Mouse (Mus musculus) right cerebral cortex, adult 2 months (tissue): Measurements from ENCODE around the gene Plac8.

Source experiments
- DNase-seq, 2 experiments: peaks; one replicate each; pipeline ENCODE4 v3.0.0; 2021 to 2022; ENCODE audit warnings: low spot score in 2 of 2

The Plac8 gene

GRCm38 (mm10) chr5:100578863-100579411 is 6.9 kb upstream of the Plac8 start:
- no peak for DNase-seq

DNA sequence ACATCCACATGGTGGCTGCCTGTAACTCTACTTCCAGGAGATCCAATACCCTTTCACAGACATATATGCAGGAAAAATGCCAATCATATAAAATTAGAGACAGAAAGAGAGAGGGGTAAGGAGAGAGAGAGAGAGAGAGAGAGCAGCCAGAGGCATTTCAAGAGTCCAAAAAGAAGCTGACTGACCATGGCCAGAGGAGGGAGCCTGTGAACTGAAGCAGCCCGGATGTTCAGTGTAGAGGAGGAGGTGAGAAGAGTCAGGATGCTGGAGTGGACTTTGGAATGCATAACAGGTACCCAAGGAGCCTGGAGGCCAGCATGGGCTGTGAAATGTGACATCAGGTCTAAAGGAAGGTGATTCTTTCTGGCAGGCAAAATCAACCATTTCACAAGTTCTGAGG is 2.7 kb upstream of the Plac8 start:
- no peak for DNase-seq

DNA sequence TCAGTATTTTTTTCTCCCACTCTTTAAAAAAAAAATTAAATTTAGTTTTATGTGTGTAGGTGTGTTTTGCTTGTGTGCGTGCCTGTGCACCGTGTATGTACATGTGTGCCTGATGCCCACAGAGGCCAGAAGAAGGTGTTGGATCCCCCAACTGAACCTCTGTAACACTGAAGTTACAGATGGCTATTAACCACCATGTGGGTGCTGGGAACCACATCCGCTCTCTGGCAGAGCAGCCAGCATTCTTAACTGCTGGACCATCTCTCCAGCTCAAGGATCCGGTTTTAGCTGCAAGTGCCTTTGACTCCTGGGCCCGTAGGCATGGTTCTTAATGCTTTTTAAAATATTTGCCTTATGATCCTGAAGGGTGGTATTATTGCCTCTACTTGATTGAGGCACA is 1.2 kb upstream of the Plac8 start:
- no peak for DNase-seq

DNA sequence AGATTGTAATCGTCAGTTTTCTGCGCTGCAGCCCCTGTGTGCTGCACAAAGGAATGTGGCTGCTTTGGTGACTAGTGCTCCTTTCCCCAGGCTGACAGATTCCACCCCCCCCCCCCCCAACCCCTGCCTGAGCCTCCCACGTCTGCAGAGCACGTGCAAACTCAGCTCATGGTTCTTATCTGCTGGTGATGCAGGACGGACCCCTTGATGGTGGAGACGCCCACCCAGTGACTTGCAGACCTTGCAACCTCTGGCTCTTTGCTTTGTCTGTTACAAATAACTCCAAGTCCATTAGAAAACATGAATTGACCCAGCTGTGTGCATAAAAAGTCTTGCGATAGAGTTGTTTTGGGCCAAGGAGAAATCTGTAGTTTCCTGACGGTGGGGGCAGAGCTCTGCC is 1.3 kb downstream of the Plac8 start:
- DNase-seq, result no peak

- DNase-seq, result no peak
Measured at GRCm38 (mm10) chr5:100569997-100570595, 1.9 kb downstream of the Plac8 start.

GRCm38 (mm10) chr5:100569250-100569934 is 2.7 kb downstream of the Plac8 start:
- no peak for DNase-seq

DNA sequence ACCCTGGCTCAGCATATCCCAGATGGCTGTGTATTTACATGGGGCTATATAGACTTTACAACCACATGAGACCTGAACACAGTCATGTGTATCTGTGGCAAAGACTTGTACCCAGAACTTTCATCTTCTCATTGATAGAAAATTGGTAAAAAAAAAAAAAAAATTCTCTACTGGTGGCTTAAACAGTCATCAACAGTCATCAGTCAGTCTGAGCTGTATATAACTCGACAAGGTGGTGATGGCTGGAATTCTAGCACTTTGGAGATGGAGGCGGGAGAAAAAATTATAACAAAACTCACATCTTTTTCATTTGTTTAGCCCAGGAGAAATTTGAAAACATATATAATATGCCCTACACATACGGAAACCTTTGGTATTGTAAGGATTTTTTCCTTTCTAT is 3.2 kb downstream of the Plac8 start:
- DNase-seq, result no peak

GRCm38 (mm10) chr5:100568177-100568576 is 3.9 kb downstream of the Plac8 start:
- DNase-seq, result no peak

- no peak for DNase-seq
Measured at GRCm38 (mm10) chr5:100567258-100568032, 4.6 kb downstream of the Plac8 start.

DNA sequence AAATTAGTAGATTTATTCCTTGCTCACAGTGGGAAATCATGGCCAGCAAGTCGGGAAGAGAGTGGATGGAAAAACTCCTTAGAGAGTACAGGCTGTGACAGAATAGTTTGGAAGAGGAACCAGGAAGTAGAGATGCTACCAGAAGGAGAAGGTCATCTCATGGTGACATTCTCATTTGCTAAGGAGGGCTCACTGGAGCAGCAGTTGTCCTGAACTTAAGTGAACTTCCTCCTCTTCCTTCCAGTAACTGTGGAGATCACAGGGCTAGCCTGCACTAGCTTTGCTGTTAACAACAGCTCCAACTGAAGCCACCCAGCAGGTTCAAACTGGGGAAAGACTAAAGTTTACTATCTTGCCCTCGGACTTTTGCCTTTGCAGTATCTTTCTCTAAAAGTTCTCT is 5.2 kb downstream of the Plac8 start:
- no peak for DNase-seq

DNA sequence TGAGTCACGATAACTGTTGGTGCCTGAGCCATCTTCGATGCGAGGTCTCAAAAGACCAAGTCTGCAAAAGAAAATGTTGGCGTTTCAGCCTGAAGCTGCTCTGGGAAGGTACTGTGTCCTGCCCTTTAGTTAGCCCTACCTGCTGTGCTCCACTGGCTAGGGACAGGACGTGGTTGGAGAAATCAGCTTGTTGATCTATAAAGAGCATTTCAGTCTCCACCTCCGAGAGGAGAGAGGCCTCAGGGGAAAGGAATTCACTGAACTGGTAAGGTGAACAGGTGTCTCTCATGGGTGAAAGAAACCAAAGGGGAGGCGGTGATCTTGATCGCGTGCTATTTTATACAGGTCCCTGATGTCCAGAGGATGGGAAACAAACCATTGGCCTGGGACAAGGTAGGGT is 9.3 kb downstream of the Plac8 start:
- no peak for DNase-seq

DNA sequence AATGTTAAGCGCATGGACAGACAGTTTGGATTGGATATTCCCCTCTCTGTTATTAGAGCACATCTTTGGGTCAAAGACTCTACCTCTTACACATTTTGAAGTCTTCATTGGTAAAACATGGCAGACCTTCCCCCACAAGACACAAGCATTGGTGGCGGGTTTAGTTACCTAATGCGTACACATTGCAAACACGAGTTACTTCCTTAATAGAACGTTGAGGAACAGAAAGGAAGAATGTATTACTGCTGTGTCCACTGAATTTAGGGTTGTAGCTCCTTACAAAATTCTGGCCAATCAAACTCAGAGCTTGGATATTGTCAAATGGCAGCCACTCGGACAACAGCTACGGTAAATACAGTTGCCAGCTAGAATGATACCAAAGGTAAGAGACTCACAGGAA is 12.7 kb downstream of the Plac8 start:
- DNase-seq, result no peak

GRCm38 (mm10) chr5:100558783-100559182 is 13.3 kb downstream of the Plac8 start:
- no peak for DNase-seq

DNA sequence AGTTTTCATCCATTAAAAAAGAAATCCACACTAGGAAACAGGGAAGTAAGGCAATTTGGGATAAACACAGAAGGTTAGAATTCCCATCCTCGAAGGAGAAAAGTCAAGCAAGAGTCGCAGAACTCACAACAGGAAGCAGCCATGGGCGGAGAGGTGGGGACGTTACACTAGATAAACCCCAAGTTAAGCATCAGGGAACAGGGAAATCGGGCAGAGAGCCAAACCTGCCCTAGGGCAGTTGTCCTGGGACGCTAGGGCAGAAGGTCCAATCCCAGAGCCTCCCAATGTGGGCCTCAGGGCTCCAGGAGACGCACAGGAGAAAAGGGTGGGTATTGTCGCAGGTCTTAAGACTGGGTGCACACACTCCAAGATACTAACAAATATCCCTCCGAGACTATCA is 14.5 kb downstream of the Plac8 start:
- DNase-seq, result no peak

- DNase-seq, result no peak
Measured at GRCm38 (mm10) chr5:100557019-100557418, 15.0 kb downstream of the Plac8 start.

DNA sequence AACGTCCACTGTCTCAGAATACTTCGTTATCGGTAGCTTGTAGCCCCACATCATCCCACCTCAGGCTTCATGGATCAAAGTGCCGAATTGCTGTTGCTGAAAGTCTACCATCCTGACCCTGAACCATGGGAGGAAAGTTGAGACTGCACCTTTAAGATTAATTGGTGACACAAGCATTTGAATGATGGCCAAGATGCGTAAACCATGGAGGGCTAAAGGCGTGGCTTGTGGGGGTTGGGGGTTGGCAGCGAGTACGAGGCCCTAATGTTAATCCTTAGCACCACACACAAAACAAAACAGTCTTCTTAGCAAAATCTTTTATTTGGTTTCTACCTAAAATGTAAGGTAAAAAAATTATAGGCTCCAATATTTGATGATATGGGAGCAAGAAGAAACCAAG is 18.6 kb downstream of the Plac8 start:
- no peak for DNase-seq

- DNase-seq, result no peak
Measured at GRCm38 (mm10) chr5:100551952-100552351, 20.1 kb downstream of the Plac8 start.

DNA sequence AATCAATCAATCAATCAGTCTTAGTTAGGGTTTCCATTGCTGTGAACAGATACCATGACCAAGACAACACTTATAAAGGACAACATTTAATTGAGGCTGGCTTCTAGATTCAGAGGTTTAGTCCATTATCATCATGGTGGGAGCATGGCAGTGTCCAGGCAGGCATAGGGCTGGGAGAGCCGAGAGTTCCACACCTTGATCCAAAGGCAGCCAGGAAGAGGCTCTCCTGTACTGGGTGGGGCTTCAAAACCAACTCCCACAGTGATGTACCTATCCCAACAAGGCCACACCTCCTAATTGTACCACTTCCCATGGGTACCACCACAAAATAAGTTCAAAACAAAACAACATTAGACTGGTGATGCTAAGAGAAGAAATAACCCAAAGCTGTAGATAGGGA is 21.9 kb downstream of the Plac8 start:
- no peak for DNase-seq

- DNase-seq, result no peak
Measured at GRCm38 (mm10) chr5:100549311-100549710, 22.7 kb downstream of the Plac8 start.

DNA sequence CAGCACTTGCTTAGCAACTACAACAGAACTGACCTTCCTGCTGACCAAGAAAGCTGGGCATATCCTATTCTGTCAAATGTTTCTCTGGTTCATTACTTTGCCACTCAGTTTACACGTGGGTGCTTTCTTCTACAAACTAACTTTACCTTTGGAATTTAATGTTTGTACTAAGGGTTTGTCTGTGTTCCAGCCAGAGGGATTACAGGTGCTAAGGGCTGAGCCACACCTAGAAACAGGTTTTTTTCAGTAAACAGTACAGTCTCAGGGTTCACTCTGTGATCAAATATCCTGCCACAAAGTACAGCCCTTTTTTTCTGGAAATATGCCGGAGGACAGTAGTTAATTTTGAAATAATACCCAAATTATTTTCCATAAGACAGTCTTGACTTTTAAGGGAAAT is 23.8 kb downstream of the Plac8 start:
- DNase-seq, result no peak

DNA sequence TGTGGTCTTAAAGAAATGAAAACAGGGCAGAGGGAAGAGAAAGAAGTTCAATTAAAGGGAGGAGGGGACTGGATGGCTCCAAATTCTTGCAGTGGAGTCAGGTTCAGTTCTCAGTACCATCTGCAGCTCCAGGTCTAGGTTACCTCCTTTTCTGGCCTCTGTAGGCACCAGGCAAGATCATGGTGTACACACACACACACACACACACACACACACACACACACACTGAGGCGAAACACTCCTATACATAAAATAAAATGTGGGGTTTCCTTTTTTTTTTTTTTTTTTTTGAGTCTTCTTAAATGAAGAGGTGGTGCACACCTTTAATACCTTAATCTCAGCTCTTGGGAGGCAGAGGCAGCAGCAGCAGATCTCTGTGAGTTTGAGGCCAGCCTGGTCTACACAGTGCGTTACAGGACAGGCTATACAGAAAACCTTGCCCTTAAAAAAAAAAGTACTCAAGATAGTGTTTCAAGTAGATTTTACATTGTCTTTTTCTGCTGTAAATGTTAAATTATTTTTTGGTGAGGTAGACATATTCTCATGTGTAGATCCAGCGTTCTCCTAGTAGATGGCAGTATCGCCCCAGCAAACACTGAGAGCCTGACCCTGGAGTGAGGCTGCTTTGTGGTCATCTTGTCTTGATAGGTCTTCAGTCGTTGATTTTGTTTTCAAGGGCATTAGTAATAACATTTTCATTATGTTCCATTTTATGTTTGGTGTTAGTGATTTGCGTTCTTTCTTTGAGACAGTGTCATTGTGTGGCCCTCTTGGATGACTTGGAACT is 25.6 kb downstream of the Plac8 start:
- DNase-seq, result no peak

GRCm38 (mm10) chr5:100536638-100537037 is 35.4 kb downstream of the Plac8 start:
- peak; percentile 14 to 22 for DNase-seq
